Mouse (Mus musculus): Measurements from ENCODE around the gene Sgpp2.

- TF ChIP-seq CTCF (IDR thresholded peaks at IDR 0.05; ENCODE audit: low read depth, low read length) (no peak), GATA1 (IDR thresholded peaks at IDR 0.05; ENCODE audit: borderline replicate concordance, low read length) (no peak), TAL1 (conservative IDR thresholded peaks at IDR 0.05; ENCODE audit: low read depth, low read length) (no peak), GATA2 (IDR thresholded peaks at IDR 0.05; ENCODE audit: borderline replicate concordance, low read depth, low read length) (no peak)
These were observed 136.1 kb downstream of the Sgpp2 start for GRCm38 (mm10) chr1:78446232-78446631.

All from G1E (cell line).